Mouse (Mus musculus) liver, embryonic 12.5 days (tissue): ENCODE measurements around the gene Ppp3ca. TPM values are rescaled to one million over a fixed set of nuclear protein-coding genes. Genes with fewer than 3 reads are reported as not detected.
A peak's percentile ranks its signal among the peaks of the same experiment; 100 is the strongest.

Experiments used
- ATAC-seq: fragments of 200-750 bp; cut with Nextera tagmentation; 2 replicates; pipeline ENCODE4 v1.8.0; 2017; ENCODE audit warnings: moderate number of reproducible peaks, mild to moderate bottlenecking, moderate library complexity
- H3K27ac ChIP-seq: fragments of 300-500 bp; sonication (generic); 2 replicates; pipeline ENCODE4 v1.5.1; 2016; ENCODE audit warnings: mild to moderate bottlenecking
- H3K27me3 ChIP-seq: fragments of 300-500 bp; sonication (generic); replicated peaks from 2 replicates; pipeline ENCODE4 v1.6.1; 2016; ENCODE audit warnings: mild to moderate bottlenecking, moderate library complexity
- H3K36me3 ChIP-seq: fragments of 300-500 bp; sonication (generic); 2 replicates; pipeline ENCODE4 v1.6.1; 2016; ENCODE audit warnings: mild to moderate bottlenecking, moderate library complexity
- H3K4me1 ChIP-seq: fragments of 300-500 bp; sonication (generic); 2 replicates; pipeline ENCODE4 v1.6.1; 2016
- H3K4me2 ChIP-seq: fragments of 300-500 bp; sonication (generic); 2 replicates; pipeline ENCODE4 v1.6.1; 2016; ENCODE audit warnings: mild to moderate bottlenecking, moderate library complexity
- H3K4me3 ChIP-seq: fragments of 300-500 bp; sonication (generic); 2 replicates; pipeline ENCODE4 v1.5.1; 2016; ENCODE audit warnings: mild to moderate bottlenecking, moderate library complexity
- H3K9ac ChIP-seq: fragments of 300-500 bp; sonication (generic); 2 replicates; pipeline ENCODE4 v1.6.1; 2016; ENCODE audit warnings: mild to moderate bottlenecking, moderate library complexity
- H3K9me3 ChIP-seq: fragments of 300-500 bp; sonication (generic); replicated peaks from 2 replicates; pipeline ENCODE4 v1.6.1; 2016; ENCODE audit warnings: mild to moderate bottlenecking, moderate library complexity
- WGBS: fragments of 180-500 bp; shearing (Covaris S2); methylation state at CpG from one replicate; pipeline ENCODE4 v1.1.7; 2016; ENCODE audit not compliant: insufficient replicate concordance; 5-methylcytosine and 5-hydroxymethylcytosine counted together
- polyA plus RNA-seq: library from polyadenylated mRNA; unstranded; fragments of >200 nt; fragmentation: Nextera tagmentation; extraction: Ambion mirVana; gene quantifications from 2 replicates; pipeline ENCODE4 v1.2.1, GENCODE M21; 2016

Gene Ppp3ca
- polyA plus RNA-seq, 1 experiment from 2014 or later = 25.3 TPM

DNA sequence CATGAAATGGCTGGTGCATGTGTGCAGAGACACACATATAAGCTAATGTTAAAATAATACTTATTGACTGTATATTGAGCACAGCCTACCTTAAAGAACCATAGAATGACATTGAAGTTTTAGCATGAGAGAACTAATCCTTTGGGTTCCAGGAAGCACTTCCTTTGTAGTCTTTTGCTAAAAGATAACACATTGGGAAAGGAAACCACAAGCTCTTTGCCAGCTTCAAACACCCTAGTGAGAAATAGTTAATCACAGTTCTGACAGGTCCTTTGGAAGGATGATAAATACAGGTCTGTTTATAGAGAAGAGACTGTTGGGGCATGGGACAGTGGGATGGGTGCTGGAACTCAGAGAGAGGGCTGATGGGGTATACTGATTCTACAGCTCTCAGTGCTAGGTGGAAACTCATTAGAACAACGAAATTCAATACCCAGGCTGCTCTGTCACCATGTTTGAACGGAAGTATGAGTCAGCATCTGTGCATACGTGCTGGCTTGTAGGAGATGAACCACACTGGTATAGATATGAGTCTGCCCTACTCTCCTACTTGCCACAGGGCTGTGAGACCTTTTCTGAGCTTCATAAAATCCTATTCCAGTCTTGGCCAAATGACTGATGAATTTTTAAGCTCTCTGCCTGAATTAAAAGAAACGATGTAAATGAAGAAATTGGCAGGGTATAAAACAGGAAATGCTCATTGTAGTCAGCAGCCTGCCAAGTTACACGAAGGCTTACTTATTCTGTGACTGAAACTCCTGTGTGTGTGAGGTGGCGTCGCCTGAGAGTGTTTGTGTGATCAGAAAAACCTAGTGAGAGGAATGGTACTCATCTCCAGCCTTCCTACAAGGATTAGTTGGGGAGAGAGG, 271.0 kb downstream of the Ppp3ca start:
- H3K4me3 ChIP-seq = no peak overlapping the region
- H3K9ac ChIP-seq = no peak overlapping the region
- H3K27me3 ChIP-seq = no peaks in the 10 kb centered on the region
- no peaks in the 10 kb centered on the region for H3K36me3 ChIP-seq
- H3K4me2 ChIP-seq = no peak overlapping the region
- 25% methylated on average over 7 of the region's 7 CpGs for WGBS
- no peaks in the 10 kb centered on the region for H3K9me3 ChIP-seq
- ATAC-seq = peak; percentile 72
- 0 out of 2 replicates have a peak, but pooled peaks cover 8% of the 10 kb centered on the region for H3K4me1 ChIP-seq
- no peak overlapping the region for H3K27ac ChIP-seq

DNA sequence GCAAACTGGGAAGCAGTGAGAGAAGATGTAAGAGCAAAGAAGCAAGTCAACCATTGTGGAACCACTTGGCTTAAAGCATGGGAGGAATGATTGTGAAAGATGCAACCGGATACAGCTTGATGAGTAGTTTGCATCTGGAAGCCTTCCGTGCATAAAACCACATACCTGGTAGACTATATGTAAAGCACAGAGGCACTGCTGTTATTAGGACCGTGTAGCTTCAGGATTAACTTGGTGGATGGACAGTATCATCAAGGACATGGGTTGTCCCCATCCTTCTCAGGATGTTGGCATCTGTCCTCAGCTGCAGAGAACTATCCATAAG, 271.6 kb downstream of the Ppp3ca start:
- Histone ChIP-seq H3K4me3 (no peak overlapping the region), H3K36me3 (no peaks in the 10 kb centered on the region), H3K4me2 (no peak overlapping the region), H3K4me1 (0 out of 2 replicates have a peak, but pooled peaks cover 8% of the 10 kb centered on the region), H3K9ac (no peak overlapping the region), H3K27ac (no peak overlapping the region), H3K27me3 (no peaks in the 10 kb centered on the region), H3K9me3 (no peaks in the 10 kb centered on the region)
- 79% methylated on average over 3 of the region's 3 CpGs for WGBS
- ATAC-seq = no peak

DNA sequence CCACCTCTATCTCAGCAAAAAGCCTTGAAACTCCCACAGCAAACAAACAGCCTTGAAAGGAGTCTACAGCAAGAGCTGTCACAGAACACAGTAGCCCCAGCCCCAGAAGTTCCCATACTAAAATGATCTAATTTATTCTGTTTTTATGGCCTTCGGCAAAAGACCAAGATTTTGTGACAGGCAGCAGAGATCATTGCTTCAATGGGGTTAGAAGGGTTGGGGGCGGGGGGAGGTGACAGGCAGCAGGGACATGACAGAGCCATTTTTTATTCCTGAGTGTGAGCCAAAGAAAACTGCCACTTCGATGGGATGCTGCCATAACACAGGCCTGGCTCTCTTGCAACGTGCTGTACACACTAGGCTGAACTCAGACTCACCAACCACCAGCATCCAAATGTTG, 275.6 kb downstream of the Ppp3ca start:
- Histone ChIP-seq H3K27me3 (no peaks in the 10 kb centered on the region), H3K36me3 (no peaks in the 10 kb centered on the region), H3K4me3 (no peak overlapping the region), H3K27ac (no peak overlapping the region), H3K9me3 (no peaks in the 10 kb centered on the region), H3K4me2 (no peak overlapping the region), H3K4me1 (0 out of 2 replicates have a peak, but pooled peaks cover 8% of the 10 kb centered on the region), H3K9ac (no peak overlapping the region)
- no peak for ATAC-seq
- WGBS = 75% methylated on average over 4 of the region's 4 CpGs

DNA sequence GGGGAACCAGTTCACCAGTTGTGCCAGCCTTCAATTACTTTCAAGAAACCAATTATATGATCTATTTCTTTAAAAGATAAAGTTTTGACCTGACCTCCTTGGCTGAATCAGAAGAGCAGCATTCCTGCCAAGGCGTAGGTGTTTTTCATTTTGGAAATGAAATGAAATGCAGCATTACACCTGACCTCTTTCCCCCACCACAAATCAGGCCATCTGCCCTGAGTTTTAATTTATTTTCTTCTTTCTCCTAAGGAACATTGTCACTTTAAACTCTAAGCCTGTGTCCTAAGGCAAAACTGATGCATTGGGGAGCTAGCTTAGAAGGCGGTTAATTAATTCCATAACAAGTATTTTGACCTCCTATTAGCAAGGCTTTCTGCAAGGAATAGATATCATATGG, 276.7 kb downstream of the Ppp3ca start:
- ATAC-seq = no peak
- Histone ChIP-seq H3K4me2 (no peak overlapping the region), H3K36me3 (no peaks in the 10 kb centered on the region), H3K9ac (no peak overlapping the region), H3K9me3 (no peaks in the 10 kb centered on the region), H3K27ac (no peak overlapping the region), H3K4me1 (no peaks in the 10 kb centered on the region), H3K4me3 (no peak overlapping the region), H3K27me3 (no peaks in the 10 kb centered on the region)
- 81% methylated on average over 2 of the region's 2 CpGs for WGBS

DNA sequence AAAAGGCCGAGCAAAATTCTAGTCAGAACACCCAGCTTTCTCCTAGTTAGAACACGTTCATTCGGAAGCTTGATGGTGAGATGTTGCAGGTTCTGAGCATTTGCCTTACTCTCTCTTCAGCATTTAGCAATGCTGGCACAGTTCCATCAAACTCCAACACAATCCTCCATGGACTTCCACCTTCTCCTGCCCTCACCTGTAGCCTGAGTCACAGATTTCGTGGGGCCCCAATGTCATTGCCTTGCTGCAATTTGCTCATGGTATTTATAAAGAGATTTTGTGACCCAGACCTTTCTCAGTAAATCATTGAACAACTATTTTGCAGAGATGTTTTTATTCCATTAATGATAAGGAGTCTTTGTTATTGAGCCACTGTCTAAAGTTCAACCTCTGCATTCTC, 278.2 kb downstream of the Ppp3ca start:
- ATAC-seq = no peak
- H3K27ac ChIP-seq = no peak overlapping the region

DNA sequence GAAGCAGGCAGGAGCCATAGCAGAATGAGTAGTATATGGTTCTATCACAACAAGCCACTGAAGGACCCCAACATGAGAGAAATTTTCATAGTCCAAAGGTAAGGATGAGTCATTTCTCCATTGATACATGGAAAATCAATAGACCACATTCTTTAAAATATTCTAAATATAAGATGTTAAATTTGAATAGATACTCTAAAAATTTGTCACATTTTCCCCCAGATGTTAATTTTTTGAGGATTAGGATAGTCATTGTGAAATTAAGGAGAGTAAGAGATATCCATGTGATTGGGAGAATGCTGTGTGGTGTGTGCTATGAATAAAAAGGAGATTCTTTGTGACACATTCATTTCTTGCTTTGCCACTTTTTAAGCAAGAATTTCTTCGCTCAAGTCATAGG, 281.9 kb downstream of the Ppp3ca start:
- Histone ChIP-seq H3K36me3 (no peaks in the 10 kb centered on the region), H3K9ac (no peak overlapping the region), H3K4me2 (no peak overlapping the region), H3K27me3 (no peaks in the 10 kb centered on the region), H3K4me3 (no peak overlapping the region), H3K4me1 (no peaks in the 10 kb centered on the region), H3K9me3 (no peaks in the 10 kb centered on the region), H3K27ac (no peak overlapping the region)
- no peak for ATAC-seq
- 53% methylated on average over 1 of the region's 1 CpGs for WGBS

More for the DNA sequence above, 278.2 kb downstream of the Ppp3ca start:
- Histone ChIP-seq H3K9me3 (no peaks in the 10 kb centered on the region), H3K27me3 (no peaks in the 10 kb centered on the region), H3K9ac (no peak overlapping the region), H3K4me3 (no peak overlapping the region), H3K4me1 (no peaks in the 10 kb centered on the region), H3K36me3 (no peaks in the 10 kb centered on the region), H3K4me2 (no peak overlapping the region)
- WGBS = 64% methylated on average over 4 of the region's 4 CpGs

DNA sequence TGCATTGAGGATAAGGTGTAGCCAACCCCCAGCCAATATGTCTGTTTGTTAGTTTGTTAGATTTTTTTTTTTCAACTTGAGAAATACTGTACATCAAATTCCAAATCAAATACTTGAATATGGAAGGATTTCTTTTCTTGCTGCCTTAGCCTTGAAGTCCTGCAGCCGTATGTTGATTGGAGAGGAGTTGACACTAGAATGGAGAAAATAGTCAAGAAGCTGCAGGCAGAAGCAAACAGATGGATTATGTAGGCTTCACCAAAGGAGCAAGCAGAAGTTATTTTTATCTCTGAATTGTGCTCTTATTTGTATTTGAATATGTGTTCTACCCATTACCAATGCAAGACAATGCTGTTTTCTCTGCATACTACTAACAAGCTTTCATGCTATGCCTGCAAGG, 282.9 kb downstream of the Ppp3ca start:
- ATAC-seq = no peak
- no peaks in the 10 kb centered on the region for H3K27me3 ChIP-seq
- no peaks in the 10 kb centered on the region for H3K9me3 ChIP-seq
- no peak overlapping the region for H3K27ac ChIP-seq
- 62% methylated on average over 1 of the region's 1 CpGs for WGBS
- H3K4me3 ChIP-seq = no peak overlapping the region
- H3K4me2 ChIP-seq = no peak overlapping the region
- no peak overlapping the region for H3K9ac ChIP-seq
- H3K4me1 ChIP-seq = no peaks in the 10 kb centered on the region
- H3K36me3 ChIP-seq = no peaks in the 10 kb centered on the region

DNA sequence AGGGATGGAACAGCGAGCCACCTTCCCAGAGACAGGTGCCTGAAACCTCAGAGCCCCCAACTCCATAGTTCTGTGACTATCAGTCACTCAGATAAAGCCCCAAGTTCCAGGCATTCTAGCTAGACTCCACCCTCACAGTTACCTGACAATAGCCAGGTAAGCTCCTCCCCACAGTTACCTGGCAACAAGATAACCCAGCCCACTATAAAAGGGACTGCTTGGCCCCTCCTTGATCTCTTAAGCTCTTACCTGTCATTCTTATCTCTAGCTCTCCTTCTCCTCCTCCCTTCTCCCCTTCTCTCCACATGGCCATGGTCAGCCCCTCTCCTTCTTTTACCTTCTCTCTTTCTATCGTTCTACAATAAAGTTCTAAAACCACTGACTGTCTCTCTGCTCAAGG, 285.1 kb downstream of the Ppp3ca start:
- 76% methylated on average over 2 of the region's 2 CpGs for WGBS
- H3K36me3 ChIP-seq = no peaks in the 10 kb centered on the region
- no peaks in the 10 kb centered on the region for H3K4me1 ChIP-seq
- H3K27me3 ChIP-seq = no peaks in the 10 kb centered on the region
- no peak overlapping the region for H3K9ac ChIP-seq
- no peak overlapping the region for H3K27ac ChIP-seq
- no peaks in the 10 kb centered on the region for H3K9me3 ChIP-seq
- no peak overlapping the region for H3K4me2 ChIP-seq
- H3K4me3 ChIP-seq = no peak overlapping the region
- no peak for ATAC-seq

DNA sequence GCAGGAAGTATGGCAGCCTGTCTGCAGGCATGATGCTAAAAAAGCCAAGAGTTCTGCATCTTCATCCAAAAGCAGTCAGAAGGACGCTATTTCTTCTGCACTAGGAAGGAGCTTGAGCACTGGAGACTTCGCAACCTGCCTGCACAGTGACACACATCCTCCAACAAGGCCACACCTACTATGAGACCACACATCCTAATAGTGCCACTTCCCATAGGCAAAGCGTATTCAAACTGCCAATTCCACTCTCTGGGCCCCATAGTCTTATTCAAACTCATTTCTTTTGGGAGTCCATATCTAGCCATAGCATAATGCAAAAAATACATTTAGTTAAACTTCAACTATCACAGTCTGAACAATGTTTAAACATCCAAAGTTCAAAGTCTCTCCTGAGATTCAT, 290.4 kb downstream of the Ppp3ca start:
- no peaks in the 10 kb centered on the region for H3K9me3 ChIP-seq
- H3K27ac ChIP-seq = no peak overlapping the region
- H3K4me3 ChIP-seq = no peak overlapping the region
- no peak for ATAC-seq
- no peaks in the 10 kb centered on the region for H3K4me1 ChIP-seq
- H3K36me3 ChIP-seq = no peaks in the 10 kb centered on the region
- no peaks in the 10 kb centered on the region for H3K27me3 ChIP-seq
- 69% methylated on average over 3 of the region's 3 CpGs for WGBS
- no peak overlapping the region for H3K4me2 ChIP-seq
- no peak overlapping the region for H3K9ac ChIP-seq

DNA sequence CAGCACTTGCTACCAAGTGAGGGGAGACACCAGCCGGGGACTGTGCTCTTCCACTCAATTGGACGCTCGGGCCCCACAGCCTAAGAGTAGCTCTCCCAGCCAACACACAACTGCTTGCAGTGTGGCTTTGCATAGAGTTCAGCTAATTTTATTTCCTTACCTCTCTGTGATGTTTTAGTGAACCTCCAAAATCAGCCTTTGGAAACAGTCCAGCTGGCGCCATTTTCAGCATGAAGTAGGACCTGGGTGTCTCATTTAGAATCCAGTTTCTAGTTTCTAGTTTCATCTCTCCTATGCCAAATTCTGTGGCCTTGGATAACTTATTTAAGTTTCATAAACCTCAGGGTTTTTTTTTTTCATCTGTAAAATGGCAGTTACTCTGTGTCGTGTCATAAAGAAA, 296.9 kb downstream of the Ppp3ca start:
- H3K9ac ChIP-seq = no peak overlapping the region
- H3K4me1 ChIP-seq = no peaks in the 10 kb centered on the region
- no peak overlapping the region for H3K4me3 ChIP-seq
- H3K36me3 ChIP-seq = no peaks in the 10 kb centered on the region
- no peak overlapping the region for H3K4me2 ChIP-seq
- no peaks in the 10 kb centered on the region for H3K27me3 ChIP-seq
- H3K9me3 ChIP-seq = no peaks in the 10 kb centered on the region
- no peak for ATAC-seq
- H3K27ac ChIP-seq = no peak overlapping the region
- WGBS = 79% methylated on average over 5 of the region's 5 CpGs

DNA sequence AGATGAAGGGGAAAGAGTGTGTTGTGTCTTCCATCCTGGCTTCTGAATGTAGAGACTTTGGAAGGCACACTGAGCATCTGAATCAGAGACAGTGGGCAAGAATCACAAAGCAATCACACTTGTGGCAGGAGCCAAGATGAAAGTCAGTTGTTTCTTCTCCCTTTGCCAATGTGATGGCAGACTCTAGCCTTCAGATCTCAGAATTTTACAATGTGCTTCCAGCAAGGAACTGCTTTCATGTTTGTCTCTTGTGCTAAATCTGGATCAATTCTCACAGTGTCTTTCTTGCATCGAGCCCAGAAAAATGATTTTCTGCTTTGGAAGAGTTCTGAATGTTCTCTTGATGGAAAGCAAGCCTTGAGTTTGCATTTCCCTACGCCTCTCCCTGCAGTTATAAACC, 297.6 kb downstream of the Ppp3ca start:
- Histone ChIP-seq H3K9me3 (no peaks in the 10 kb centered on the region), H3K4me3 (no peak overlapping the region), H3K4me1 (no peaks in the 10 kb centered on the region), H3K4me2 (no peak overlapping the region), H3K27ac (no peak overlapping the region), H3K27me3 (no peaks in the 10 kb centered on the region), H3K9ac (no peak overlapping the region), H3K36me3 (no peaks in the 10 kb centered on the region)
- 55% methylated on average over 2 of the region's 2 CpGs for WGBS
- no peak for ATAC-seq

DNA sequence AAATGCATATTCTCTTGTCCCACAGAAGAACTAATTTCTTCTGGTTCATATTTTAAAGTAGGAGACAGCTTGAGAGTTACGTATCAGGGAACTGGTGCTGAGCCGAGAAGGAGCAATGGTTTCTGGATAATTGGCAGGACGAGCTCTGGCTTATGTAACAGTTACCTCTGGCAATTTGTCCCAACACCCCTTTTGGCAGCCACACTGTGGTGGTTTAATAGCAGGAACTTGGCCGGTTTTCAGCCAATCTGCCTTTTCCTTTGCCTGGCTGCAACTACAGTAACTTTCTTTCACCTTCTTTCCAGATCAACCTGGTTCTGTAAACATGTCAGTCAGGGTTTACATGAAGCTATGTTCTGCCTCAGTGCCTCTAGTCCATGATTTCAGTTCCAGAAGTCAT, 299.9 kb downstream of the Ppp3ca start:
- H3K4me3 ChIP-seq = no peak overlapping the region
- H3K27ac ChIP-seq = no peak overlapping the region
- 62% methylated on average over 4 of the region's 4 CpGs for WGBS
- no peak for ATAC-seq
- H3K27me3 ChIP-seq = no peaks in the 10 kb centered on the region
- H3K4me1 ChIP-seq = no peaks in the 10 kb centered on the region
- H3K4me2 ChIP-seq = no peak overlapping the region
- H3K36me3 ChIP-seq = no peaks in the 10 kb centered on the region
- no peaks in the 10 kb centered on the region for H3K9me3 ChIP-seq
- no peak overlapping the region for H3K9ac ChIP-seq

DNA sequence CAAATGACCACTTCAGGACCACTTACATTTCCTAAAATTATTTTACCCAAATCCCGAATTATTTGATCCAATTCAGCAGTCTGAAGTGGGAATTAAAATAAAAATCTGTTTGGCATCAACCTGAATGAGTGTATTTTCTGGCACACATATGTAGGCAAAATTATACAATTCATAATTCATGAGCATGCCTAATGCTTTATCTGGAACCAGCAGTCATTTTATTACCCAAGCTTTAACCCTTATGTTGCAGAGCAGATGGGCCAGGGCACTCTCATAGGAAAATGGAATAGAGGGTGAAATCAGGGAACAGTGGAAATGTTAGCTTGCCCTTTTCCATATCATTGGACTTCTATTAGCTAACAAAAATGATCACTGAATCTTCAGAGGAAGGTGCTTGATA, 307.9 kb downstream of the Ppp3ca start:
- no peaks in the 10 kb centered on the region for H3K4me1 ChIP-seq
- whole genome bisulfite sequencing = 41% methylated on average over 1 of the region's 1 CpGs
- H3K27ac ChIP-seq = no peak overlapping the region
- no peak for ATAC-seq
- H3K4me2 ChIP-seq = no peak overlapping the region
- H3K9me3 ChIP-seq = no peaks in the 10 kb centered on the region
- H3K4me3 ChIP-seq = no peak overlapping the region
- H3K27me3 ChIP-seq = no peaks in the 10 kb centered on the region
- H3K36me3 ChIP-seq = no peaks in the 10 kb centered on the region
- H3K9ac ChIP-seq = no peak overlapping the region
